Mouse (Mus musculus): ENCODE results near the gene Col17a1. TPM values are rescaled to one million over a fixed set of nuclear protein-coding genes. Genes with fewer than 3 reads are reported as not detected.
A peak's percentile ranks its signal among the peaks of the same experiment; 100 is the strongest.

Col17a1 gene
- polyA plus RNA-seq, 1 experiment from 2014 or later: 0.58 TPM

DNA sequence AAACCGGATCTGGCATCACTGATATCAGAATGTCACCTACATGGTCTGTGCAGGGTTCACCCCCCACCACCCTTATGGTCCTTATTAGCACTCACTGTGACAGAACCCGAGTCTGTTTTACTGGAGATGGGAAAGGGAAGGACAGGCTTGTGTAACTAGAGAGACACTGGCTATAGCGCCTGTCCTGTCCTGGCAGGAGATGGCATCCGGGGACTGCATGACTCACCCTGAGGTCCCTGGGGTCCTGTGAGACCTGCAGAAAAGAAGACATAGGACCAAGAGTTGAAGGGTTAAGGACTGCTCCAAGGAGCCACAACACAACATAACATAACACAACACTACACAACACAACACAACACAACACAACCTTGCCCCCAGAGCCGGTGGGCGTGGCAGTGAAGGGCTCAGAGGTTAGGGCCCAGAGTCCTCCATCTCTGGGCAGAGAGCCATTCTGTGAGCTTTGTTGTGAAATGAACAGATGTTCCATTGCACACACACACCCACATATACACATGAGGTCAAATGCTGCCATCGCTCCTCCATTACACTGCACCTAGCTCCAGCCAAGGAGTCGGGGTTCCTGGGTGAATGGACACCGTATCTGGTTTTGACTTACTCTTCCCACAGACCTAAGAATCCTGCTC is 32.0 kb downstream of the Col17a1 start:
- H3K4me2 ChIP-seq (replicated peaks): no peak overlapping the region
- no peak overlapping the region for H3K9ac ChIP-seq
- 81% methylated on average over 9 of the region's 9 CpGs for WGBS
- no peaks in the 10 kb centered on the region for H3K36me3 ChIP-seq
- H3K4me3 ChIP-seq (replicated peaks): no peak overlapping the region
- H3K27me3 ChIP-seq (replicated peaks): no peaks in the 10 kb centered on the region
- H3K9me3 ChIP-seq: no peaks in the 10 kb centered on the region
- no peak for ATAC-seq
- H3K4me1 ChIP-seq (replicated peaks): peaks cover 8% of the 10 kb centered on the region; the same call in 1 of the 2 replicates
- peak overlapping the region; percentile 62; the same call in 1 of the 2 replicates for H3K27ac ChIP-seq

- ATAC-seq: peak; percentile 84
- Histone ChIP-seq H3K4me3 (replicated peaks) (no peak overlapping the region), H3K4me2 (replicated peaks) (no peak overlapping the region), H3K27me3 (replicated peaks) (no peaks in the 10 kb centered on the region), H3K4me1 (replicated peaks) (peaks cover 8% of the 10 kb centered on the region; the same call in 1 of the 2 replicates), H3K36me3 (no peaks in the 10 kb centered on the region), H3K27ac (peak overlapping the region; percentile 62), H3K9ac (peak overlapping the region; percentile 10; the same call in 1 of the 2 replicates), H3K9me3 (no peaks in the 10 kb centered on the region)
- WGBS: 4% methylated on average over 5 of the region's 5 CpGs
Measured at GRCm38 (mm10) chr19:47658914-47659535, 32.9 kb downstream of the Col17a1 start.

- H3K4me1 ChIP-seq (replicated peaks): peaks cover 8% of the 10 kb centered on the region; the same call in 1 of the 2 replicates
- H3K27ac ChIP-seq: no peak overlapping the region
- H3K36me3 ChIP-seq: no peaks in the 10 kb centered on the region
- H3K9ac ChIP-seq: no peak overlapping the region
- H3K4me3 ChIP-seq (replicated peaks): no peak overlapping the region
- no peak overlapping the region for H3K4me2 ChIP-seq (replicated peaks)
- no peaks in the 10 kb centered on the region for H3K27me3 ChIP-seq (replicated peaks)
- peak; percentile 29 for ATAC-seq
- no peaks in the 10 kb centered on the region for H3K9me3 ChIP-seq
- WGBS: 56% methylated on average over 11 of the region's 11 CpGs
Measured at GRCm38 (mm10) chr19:47654896-47655295, 37.0 kb downstream of the Col17a1 start.

- 81% methylated on average over 8 of the region's 8 CpGs for WGBS
- no peak overlapping the region for H3K4me3 ChIP-seq (replicated peaks)
- H3K4me1 ChIP-seq (replicated peaks): 0 out of 2 replicates have a peak, but pooled peaks cover 3% of the 10 kb centered on the region
- no peak overlapping the region for H3K4me2 ChIP-seq (replicated peaks)
- no peaks in the 10 kb centered on the region for H3K36me3 ChIP-seq
- no peaks in the 10 kb centered on the region for H3K27me3 ChIP-seq (replicated peaks)
- no peak for ATAC-seq
- H3K27ac ChIP-seq: no peak overlapping the region
- no peak overlapping the region for H3K9ac ChIP-seq
- no peaks in the 10 kb centered on the region for H3K9me3 ChIP-seq
Measured at GRCm38 (mm10) chr19:47653173-47653572, 38.7 kb downstream of the Col17a1 start.

DNA sequence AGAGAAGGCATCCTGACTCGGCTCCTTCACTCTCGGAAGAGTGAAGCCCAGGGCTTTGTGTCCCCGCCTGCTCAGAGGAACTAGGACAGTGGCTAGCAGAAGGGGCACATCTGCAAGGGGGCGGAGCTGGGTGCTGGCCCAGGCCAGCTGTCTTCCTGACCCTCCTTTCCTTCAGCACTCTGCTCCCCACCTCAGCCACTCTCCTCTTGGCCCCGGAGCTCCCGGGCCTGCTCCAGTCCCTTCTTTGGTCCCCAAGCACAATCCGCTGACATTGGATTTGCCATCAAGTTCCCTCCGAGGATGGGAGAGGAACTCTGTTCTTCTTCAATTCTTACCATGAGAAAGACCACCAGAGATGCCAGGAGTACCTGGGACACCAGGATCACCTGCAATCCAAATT is 39.6 kb downstream of the Col17a1 start:
- H3K9ac ChIP-seq: no peak overlapping the region
- no peak overlapping the region for H3K27ac ChIP-seq
- H3K27me3 ChIP-seq (replicated peaks): no peaks in the 10 kb centered on the region
- no peak for ATAC-seq
- H3K4me3 ChIP-seq (replicated peaks): no peak overlapping the region
- H3K4me1 ChIP-seq (replicated peaks): 0 out of 2 replicates have a peak, but pooled peaks cover 3% of the 10 kb centered on the region
- no peaks in the 10 kb centered on the region for H3K9me3 ChIP-seq
- WGBS: 74% methylated on average over 8 of the region's 8 CpGs
- no peak overlapping the region for H3K4me2 ChIP-seq (replicated peaks)
- H3K36me3 ChIP-seq: peaks cover 4% of the 10 kb centered on the region; the same call in 1 of the 2 replicates

GRCm38 (mm10) chr19:47651160-47651480 is 40.8 kb downstream of the Col17a1 start:
- H3K4me3 ChIP-seq (replicated peaks): no peak overlapping the region
- no peak overlapping the region for H3K9ac ChIP-seq
- H3K9me3 ChIP-seq: no peaks in the 10 kb centered on the region
- no peaks in the 10 kb centered on the region for H3K27me3 ChIP-seq (replicated peaks)
- 84% methylated on average over 5 of the region's 5 CpGs for WGBS
- no peak overlapping the region for H3K27ac ChIP-seq
- no peak overlapping the region for H3K4me2 ChIP-seq (replicated peaks)
- ATAC-seq: no peak
- H3K36me3 ChIP-seq: peaks cover 10% of the 10 kb centered on the region; the same call in 1 of the 2 replicates
- H3K4me1 ChIP-seq (replicated peaks): 0 out of 2 replicates have a peak, but pooled peaks cover 2% of the 10 kb centered on the region

GRCm38 (mm10) chr19:47650366-47651159 is 41.3 kb downstream of the Col17a1 start:
- Histone ChIP-seq H3K4me2 (replicated peaks) (no peak overlapping the region), H3K9me3 (no peaks in the 10 kb centered on the region), H3K4me1 (replicated peaks) (no peaks in the 10 kb centered on the region), H3K4me3 (replicated peaks) (no peak overlapping the region), H3K9ac (no peak overlapping the region), H3K27me3 (replicated peaks) (no peaks in the 10 kb centered on the region), H3K27ac (no peak overlapping the region), H3K36me3 (peaks cover 10% of the 10 kb centered on the region; the same call in 1 of the 2 replicates)
- WGBS: 86% methylated on average over 16 of the region's 16 CpGs
- no peak for ATAC-seq

- H3K4me3 ChIP-seq (replicated peaks): no peak overlapping the region
- H3K4me2 ChIP-seq (replicated peaks): no peak overlapping the region
- ATAC-seq: no peak
- 89% methylated on average over 6 of the region's 6 CpGs for WGBS
- no peak overlapping the region for H3K9ac ChIP-seq
- H3K27me3 ChIP-seq (replicated peaks): no peaks in the 10 kb centered on the region
- H3K4me1 ChIP-seq (replicated peaks): no peaks in the 10 kb centered on the region
- H3K36me3 ChIP-seq: peaks cover 14% of the 10 kb centered on the region; the same call in 1 of the 2 replicates
- no peaks in the 10 kb centered on the region for H3K9me3 ChIP-seq
- H3K27ac ChIP-seq: no peak overlapping the region
Measured at GRCm38 (mm10) chr19:47649071-47649470, 42.8 kb downstream of the Col17a1 start.

GRCm38 (mm10) chr19:47646508-47647120 is 45.3 kb downstream of the Col17a1 start:
- 90% methylated on average over 6 of the region's 6 CpGs for WGBS
- Histone ChIP-seq H3K4me1 (replicated peaks) (no peaks in the 10 kb centered on the region), H3K27ac (no peak overlapping the region), H3K27me3 (replicated peaks) (no peaks in the 10 kb centered on the region), H3K9ac (no peak overlapping the region), H3K4me3 (replicated peaks) (no peak overlapping the region), H3K9me3 (no peaks in the 10 kb centered on the region), H3K36me3 (peaks cover 14% of the 10 kb centered on the region; the same call in 1 of the 2 replicates), H3K4me2 (replicated peaks) (no peak overlapping the region)
- ATAC-seq: no peak

- no peaks in the 10 kb centered on the region for H3K4me1 ChIP-seq (replicated peaks)
- WGBS: 67% methylated on average over 6 of the region's 6 CpGs
- H3K4me2 ChIP-seq (replicated peaks): no peak overlapping the region
- H3K36me3 ChIP-seq: peaks cover 14% of the 10 kb centered on the region; the same call in 1 of the 2 replicates
- no peak overlapping the region for H3K27ac ChIP-seq
- H3K4me3 ChIP-seq (replicated peaks): no peak overlapping the region
- H3K9ac ChIP-seq: no peak overlapping the region
- H3K9me3 ChIP-seq: no peaks in the 10 kb centered on the region
- ATAC-seq: no peak
- H3K27me3 ChIP-seq (replicated peaks): no peaks in the 10 kb centered on the region
Measured at GRCm38 (mm10) chr19:47645583-47645982, 46.3 kb downstream of the Col17a1 start.

GRCm38 (mm10) chr19:47643910-47644309 is 48.0 kb downstream of the Col17a1 start:
- Histone ChIP-seq H3K4me3 (replicated peaks) (no peak overlapping the region), H3K9me3 (no peaks in the 10 kb centered on the region), H3K36me3 (peaks cover 26% of the 10 kb centered on the region), H3K4me1 (replicated peaks) (no peaks in the 10 kb centered on the region), H3K9ac (no peak overlapping the region), H3K27me3 (replicated peaks) (no peaks in the 10 kb centered on the region), H3K27ac (no peak overlapping the region), H3K4me2 (replicated peaks) (no peak overlapping the region)
- ATAC-seq: no peak
- 65% methylated on average over 2 of the region's 2 CpGs for WGBS

DNA sequence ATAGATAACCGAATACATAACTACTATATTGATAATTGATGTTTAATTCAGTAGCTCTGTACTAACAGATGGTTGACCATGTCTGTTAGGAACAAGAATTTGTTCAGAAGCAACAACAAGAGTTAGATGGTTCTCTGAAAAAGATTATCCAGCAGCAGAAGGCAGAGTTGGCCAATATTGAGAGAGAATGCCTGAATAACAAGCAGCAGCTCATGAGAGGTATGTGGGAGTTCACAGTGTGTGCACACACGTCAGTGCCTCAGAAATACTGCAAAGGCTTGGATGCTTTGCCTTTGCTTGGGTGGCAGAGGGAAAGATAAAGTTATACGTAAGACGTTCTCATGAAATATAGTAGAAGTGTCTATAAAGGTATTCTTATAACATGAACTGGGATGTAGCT is 56.5 kb downstream of the Col17a1 start:
- Histone ChIP-seq H3K4me1 (replicated peaks) (no peaks in the 10 kb centered on the region), H3K4me3 (replicated peaks) (no peak overlapping the region), H3K4me2 (replicated peaks) (no peak overlapping the region), H3K9ac (no peak overlapping the region), H3K27ac (no peak overlapping the region), H3K9me3 (no peaks in the 10 kb centered on the region), H3K36me3 (peaks cover 19% of the 10 kb centered on the region), H3K27me3 (replicated peaks) (no peaks in the 10 kb centered on the region)
- 88% methylated on average over 4 of the region's 4 CpGs for WGBS
- no peak for ATAC-seq

Measured in intestine, embryonic 15.5 days (tissue).